Mouse (Mus musculus) left cerebral cortex, postnatal 25 days (tissue): ENCODE data around the gene Acvr1b. TPM values are rescaled to one million over a fixed set of nuclear protein-coding genes. Genes with fewer than 3 reads are reported as not detected.
A peak's percentile ranks its signal among the peaks of the same experiment; 100 is the strongest.

Source experiments
- DNase-seq, 2 experiments: peaks; one replicate each; pipeline ENCODE4 v3.0.0; 2022; ENCODE audit warnings: low spot score in 2 of 2, mixed read lengths in 1 of 2
- intact Hi-C: fragments of 180-260 bp; cut with DNase I; formaldehyde crosslinking; loops from one replicate; pipeline ENCODE4 v1.15.1; 2025
- total RNA-seq, 2 experiments: library from RNA; stranded (reverse); gene quantifications; 2 replicates each; pipeline ENCODE4 v1.2.3; 2021

Gene Acvr1b
- total RNA-seq, 2 experiments from 2014 or later: 109 to 112 TPM

DNA sequence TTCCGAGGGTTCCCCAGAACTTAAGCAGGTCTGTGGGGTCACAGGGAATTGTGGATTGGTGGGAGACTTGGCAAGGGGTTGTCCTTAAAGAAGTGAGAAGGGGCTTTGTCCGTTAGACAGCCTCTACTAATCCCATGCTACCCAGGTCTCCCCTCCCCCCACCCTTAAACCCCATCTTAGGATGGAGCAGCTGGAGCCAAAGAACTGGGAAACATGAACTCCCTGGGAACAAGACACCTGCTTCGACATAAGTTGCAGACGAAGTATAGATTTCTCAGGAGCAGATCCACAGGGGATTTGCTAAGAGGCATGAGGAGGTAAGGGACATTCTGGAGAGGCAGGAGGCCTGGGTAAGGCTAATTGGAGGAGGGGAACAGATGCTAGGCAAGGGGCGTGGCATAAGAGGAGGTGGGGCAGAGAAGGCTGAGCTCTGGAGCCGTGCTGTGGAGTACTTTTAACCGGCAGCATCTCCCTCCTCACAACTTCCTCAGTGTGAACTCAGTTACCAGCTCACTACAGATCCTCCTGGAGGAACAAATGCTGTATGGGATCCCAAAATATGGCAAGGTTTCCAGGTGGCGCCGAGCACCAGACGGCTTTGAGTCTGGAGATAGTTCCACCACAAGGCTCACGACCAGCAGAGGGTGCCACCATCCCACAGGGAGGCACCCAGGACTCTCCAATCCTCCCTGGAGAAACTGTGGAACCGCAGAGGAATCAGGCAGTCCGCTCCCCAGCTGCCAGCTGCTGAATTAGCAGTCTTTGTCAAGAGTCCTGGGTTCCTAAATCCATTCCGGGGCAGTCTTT lies 47.6 kb downstream of the Acvr1b start:
- peak; percentile 89 to 96 for DNase-seq
- intact Hi-C loops: loop anchor here (1.0 to 10.0 kb wide), 4 partner anchors 19 to 853 kb away; partner anchors contain the start of gene Eif4b

DNA sequence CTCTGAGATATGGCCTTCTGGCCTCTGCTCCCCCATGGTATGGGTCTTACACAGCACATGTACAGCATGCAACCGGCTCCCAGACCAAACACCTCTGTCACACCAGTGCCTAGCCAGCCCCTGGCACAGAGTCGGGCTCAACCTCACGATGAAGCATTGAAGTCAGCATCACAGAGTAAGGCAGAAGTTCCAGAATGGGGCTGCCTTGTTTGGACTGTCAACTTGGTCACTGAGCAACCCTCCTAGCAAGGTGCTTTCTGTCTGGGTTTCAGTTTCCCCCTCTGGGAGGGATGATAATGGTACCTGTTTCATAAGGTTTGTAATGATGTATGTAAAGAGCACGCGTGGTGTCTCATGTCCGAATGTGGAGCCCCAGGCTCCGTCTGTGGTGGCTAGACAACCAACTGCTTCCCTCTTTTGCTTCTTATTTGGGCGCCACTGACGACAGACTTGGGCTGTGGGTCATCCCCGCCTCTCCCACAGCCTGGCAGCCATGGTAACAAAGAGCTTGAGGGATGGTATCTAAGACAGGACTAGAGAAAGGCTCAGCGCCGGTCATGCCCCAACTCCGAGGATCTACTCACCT lies 49.1 kb downstream of the Acvr1b start:
- intact Hi-C loops: loop anchor here (5.0 to 10.0 kb wide), 2 partner anchors 89 to 852 kb away; partner anchors contain the start of gene Eif4b
- peak; percentile 46 to 80 for DNase-seq

DNA sequence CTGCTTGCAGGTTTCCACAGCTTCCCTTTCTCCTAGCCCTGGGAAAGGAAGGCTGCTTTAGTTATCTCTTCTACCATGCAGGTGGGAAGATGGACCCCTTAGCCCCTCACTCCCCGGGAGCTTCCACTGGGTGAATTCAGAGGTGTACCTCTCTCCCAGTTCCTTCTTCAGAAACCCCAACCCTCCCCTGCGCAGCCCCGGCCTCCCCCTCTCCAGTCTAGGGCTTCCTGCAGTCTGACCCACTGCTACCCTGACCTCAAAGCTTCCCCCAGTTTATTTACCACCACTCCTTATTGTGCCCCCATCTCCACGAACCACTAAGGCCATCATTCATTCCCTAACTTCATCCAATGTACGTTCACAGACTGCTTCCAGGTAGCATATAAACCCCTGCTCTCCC lies 49.7 kb downstream of the Acvr1b start:
- intact Hi-C loops: loop anchor here (5.0 to 10.0 kb wide), 2 partner anchors 89 to 851 kb away; partner anchors contain the start of gene Eif4b
- DNase-seq: no peak

DNA sequence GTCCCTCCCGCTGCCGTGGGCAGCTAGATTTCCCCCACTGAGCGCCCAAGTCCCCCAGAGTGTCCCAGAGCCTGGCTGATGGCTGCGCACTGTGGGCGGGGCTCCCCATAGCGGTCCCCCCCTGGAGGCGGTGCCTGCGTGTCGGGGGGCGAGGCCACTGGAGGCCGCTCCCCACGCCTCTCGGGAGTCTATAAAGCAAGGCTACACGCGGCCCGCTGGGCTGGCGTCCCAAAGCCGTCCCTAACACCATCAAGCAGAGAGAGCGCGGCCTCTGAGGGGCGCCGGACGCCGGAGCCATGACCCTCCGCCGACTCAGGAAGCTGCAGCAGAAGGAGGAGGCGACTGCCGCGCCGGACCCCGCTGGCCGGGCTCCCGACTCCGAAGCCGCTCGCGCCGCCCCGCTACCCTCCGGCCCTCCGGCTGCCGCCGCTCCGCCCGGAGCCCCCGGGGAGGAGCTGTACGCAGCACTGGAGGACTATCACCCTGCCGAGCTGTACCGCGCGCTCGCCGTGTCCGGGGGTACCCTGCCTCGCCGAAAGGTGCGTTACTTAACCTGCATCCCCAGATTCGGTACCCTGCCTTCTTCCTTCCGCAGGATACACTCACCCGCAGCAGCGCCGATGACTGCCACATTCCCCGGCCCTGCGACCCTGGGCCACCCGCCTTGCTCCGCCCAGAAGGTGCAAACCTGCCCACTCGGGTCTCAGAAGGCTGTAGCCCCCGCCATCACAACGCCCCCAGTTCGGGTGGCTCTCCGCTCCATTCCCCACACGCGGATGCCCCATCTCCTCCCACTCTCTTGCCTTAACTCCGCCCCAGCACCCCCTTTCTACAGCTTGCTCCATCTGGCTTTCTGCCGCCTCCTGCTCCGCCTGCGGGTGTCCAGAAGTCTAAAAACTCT lies 50.4 kb downstream of the Acvr1b start, which contains the start of gene Grasp:
Gene Grasp, plus strand, starts transcription at position 183 of the 901 bp plus-strand sequence.
- intact Hi-C loops: loop anchor here (1.0 to 10.0 kb wide), 4 partner anchors 11 to 851 kb away; partner anchors contain the start of gene Eif4b
- DNase-seq: peak; percentile 88 to 94

DNA sequence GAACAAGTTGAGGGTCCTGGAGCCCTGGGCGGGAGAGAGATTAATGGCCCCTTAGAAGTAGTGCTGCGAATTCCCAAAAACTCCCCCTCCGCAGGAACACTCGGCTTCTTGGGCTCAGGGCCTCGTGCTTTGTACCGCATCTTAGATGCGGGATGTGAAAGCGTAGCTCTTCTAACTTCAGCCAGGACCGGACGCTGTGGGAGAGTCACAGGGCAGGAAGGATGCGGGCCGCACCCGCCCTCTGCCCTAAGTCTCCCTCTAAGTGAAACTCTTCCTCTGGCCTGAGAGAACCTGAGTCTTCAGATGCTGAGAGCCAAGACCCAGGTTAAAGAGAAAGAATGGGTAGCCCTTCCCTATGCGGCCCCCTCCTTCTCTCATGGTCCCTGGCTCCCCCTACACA lies 51.1 kb downstream of the Acvr1b start:
- intact Hi-C loops: loop anchor here (1.0 to 10.0 kb wide), 4 partner anchors 10 to 850 kb away; partner anchors contain the start of gene Eif4b
- DNase-seq: no peak

DNA sequence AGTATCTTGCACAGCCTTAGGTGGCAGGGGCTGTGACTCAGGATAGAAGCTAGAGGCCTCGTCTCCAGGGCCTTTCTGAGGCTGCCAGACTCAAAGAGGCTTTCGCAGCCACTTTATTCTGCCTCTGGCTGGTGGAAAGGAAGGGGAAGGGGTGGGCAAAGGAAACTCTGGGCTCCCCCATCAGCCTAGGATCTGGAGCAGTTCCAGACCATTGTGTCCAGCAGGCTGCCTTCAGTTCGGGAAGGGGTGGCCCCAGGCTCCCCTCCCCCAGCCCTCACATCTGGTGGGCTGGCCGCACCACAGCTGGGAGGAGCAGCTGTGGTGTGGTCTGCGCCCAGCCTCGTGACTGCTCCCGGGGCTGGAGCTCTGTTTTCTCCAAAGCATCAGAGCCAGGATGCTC lies 54.1 kb downstream of the Acvr1b start:
- DNase-seq: no peak
- intact Hi-C loops: loop anchor here (10.0 kb wide), 1 partner anchor 847 kb away; the partner anchor contains the start of gene Eif4b

DNA sequence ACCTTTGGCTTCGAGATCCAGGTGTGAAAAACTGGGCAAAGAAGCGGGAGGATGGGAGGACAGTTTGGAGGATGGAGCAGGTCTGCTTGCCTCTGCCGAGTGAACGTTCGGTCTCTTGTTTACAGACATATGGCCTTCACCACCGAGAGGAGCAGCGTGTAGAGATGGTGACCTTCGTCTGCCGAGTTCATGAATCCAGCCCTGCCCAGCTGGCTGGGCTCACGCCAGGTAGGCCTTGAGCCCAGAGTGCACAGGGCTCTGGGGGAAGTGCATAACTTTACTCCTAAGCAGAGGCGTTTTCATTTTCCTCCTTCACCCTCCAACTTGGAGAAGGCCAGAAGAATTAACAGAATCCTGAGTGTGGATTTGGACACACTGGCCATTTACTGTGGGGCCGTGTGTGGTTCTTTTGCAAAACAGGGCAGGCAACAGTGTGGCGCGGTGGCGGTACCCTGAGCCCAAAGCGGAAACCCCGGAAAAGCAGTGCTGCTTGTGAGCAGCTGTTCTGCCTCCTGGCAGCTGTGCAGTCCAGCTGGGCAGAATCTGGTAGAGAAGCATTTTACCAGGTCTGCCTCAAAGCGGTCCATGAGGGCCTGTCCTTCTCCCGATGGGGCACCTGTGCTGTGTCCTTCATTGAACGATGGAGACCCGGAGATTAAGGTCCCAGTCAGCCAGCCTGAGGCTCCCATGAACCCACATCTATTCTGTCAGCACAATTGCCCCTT lies 55.2 kb downstream of the Acvr1b start:
- no peak for DNase-seq
- intact Hi-C loops: loop anchor here (10.0 kb wide), 1 partner anchor 846 kb away; the partner anchor contains the start of gene Eif4b

DNA sequence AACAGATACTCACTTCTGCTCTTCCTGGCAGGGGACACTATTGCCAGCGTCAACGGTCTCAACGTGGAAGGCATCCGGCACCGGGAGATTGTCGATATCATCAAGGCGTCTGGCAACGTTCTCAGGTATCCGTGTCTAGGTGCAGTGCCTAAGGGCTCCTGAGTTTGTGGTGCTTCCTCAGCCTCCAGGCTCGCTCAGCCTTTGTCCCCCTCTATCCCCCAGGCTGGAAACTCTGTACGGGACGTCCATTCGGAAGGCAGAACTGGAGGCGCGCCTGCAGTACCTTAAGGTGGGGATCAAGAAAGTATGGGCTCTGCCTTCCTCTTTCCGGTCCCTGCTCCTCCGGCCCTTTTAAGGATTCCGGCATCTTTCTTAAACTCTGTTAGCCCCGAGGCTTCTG lies 56.6 kb downstream of the Acvr1b start:
- no peak for DNase-seq
- intact Hi-C loops: loop anchor here (10.0 kb wide), 1 partner anchor 754 kb away; no protein-coding TSS in a partner anchor

DNA sequence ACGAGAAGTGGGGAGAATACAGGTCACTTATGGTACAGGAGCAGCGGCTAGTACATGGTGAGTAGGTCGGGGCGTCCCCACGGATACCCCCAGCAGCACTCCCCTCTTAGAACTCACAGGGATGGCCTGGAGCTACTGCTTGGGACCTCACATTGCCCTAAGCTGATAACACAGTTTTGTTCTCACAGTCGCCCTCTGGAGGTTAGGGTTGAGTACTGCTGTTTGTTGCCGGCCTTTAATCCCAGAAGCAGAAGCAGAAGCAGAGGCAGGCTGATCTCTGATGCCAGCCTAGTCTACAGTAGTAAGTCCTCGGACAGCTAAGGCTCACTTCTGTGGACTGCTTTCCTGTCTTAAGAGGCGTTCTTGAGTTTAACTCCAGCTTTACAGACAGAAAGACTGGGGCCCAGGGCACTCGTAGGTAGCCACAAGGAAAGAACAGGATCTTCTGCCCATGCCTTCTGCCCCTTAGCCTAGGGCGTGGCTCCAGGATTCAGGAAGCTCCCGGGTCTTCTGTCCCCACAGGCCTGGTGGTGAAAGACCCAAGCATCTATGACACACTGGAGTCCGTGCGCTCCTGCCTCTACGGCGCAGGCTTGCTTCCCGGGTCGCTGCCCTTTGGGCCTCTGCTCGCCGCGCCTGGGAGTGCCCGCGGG lies 57.3 kb downstream of the Acvr1b start:
- intact Hi-C loops: loop anchor here (10.0 kb wide), 1 partner anchor 754 kb away; no protein-coding TSS in a partner anchor
- no peak for DNase-seq

DNA sequence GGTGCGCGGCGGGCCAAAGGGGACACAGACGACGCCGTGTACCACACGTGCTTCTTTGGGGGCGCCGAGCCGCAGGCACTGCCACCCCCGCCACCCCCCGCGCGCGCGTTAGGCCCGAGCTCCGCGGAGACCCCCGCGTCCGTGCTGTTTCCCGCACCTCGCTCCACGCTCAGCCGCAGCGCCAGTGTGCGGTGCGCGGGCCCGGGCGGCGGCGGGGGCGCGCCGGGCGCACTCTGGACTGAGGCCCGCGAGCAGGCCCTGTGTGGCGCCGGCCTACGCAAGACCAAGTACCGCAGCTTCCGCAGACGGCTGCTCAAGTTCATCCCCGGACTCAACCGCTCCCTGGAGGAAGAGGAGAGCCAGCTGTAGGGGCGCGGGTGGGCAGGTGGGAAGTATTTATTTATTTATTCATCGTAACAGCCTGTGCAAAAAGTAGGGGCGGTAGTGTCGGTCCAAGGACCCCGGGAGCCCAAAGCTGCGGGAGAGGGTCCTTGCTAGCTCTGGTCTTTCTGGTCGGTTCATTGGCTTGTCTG lies 57.8 kb downstream of the Acvr1b start:
- intact Hi-C loops: loop anchor here (10.0 kb wide), 1 partner anchor 753 kb away; no protein-coding TSS in a partner anchor
- no peak for DNase-seq

DNA sequence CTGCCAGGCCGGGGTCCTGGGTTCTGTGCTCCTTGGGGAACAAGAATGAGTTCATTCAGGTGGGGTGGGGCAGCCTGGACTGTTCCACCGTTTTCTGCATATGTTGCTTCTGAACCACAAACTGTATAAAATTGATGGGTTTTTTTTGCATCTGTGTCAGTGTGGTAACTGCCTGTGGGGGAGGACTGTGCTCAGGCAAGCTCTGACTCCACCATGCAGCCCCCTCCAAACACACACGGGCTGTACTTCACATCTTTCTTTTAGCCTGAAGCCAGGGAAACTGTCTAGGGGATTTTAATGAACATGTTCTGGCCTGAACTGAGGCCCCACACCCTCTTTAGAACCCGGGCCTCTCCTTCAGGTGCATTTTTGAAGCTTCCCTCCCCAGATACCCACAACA lies 58.7 kb downstream of the Acvr1b start:
- intact Hi-C loops: loop anchor here (10.0 kb wide), 1 partner anchor 752 kb away; no protein-coding TSS in a partner anchor
- peak; percentile 43 to 88 for DNase-seq

DNA sequence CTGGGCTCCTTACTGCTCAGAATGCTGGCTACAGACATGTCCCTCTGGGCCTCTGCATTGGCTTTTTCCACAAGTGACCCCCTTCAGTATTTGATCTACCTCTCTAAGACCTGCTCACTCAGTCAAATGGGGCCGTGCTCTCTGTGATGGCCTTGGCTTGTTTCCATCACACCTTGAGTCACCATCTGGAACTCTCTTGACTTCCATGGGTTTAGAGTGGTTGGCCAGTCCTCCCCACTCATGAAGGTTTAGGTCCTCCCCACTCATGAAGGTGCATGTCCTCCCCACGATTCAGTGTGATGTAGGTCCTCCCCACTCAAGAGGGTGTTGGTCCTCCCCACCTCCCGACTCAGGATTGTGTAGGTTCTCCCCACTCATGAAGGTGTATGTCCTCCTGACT lies 59.3 kb downstream of the Acvr1b start:
- intact Hi-C loops: loop anchor here (10.0 kb wide), 1 partner anchor 752 kb away; no protein-coding TSS in a partner anchor
- no peak for DNase-seq

DNA sequence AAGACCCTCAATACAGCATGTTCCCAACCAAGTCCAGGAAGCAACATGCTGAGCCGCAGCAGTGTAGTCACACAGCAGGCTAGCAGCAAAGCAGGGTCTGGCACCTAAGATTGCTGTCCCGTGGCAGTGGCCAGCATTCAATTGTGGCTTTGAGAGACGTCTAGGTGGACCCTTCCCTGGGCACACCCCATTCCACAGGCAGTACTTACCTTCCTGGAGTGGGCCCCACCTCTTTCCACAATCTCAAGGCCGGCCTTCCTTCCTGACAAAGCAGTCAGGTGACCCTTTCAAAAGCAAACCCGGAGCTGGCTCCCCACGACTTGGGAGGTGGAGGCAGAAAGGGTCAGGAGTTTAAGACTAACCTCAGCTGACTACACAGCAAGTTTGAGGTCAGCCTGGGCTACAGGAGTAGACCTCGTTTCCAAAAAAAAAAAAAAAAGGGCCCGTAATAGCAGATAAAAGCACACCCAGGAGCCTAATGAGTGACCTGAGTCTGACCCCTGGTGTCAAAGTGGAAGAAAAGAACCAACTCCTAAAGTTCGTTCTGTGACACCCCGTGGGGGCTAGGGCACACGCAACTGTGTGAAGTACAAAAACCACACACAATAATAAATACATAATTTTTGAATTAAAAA lies 59.9 kb downstream of the Acvr1b start:
- no peak for DNase-seq
- intact Hi-C loops: loop anchor here (10.0 kb wide), 1 partner anchor 751 kb away; no protein-coding TSS in a partner anchor

DNA sequence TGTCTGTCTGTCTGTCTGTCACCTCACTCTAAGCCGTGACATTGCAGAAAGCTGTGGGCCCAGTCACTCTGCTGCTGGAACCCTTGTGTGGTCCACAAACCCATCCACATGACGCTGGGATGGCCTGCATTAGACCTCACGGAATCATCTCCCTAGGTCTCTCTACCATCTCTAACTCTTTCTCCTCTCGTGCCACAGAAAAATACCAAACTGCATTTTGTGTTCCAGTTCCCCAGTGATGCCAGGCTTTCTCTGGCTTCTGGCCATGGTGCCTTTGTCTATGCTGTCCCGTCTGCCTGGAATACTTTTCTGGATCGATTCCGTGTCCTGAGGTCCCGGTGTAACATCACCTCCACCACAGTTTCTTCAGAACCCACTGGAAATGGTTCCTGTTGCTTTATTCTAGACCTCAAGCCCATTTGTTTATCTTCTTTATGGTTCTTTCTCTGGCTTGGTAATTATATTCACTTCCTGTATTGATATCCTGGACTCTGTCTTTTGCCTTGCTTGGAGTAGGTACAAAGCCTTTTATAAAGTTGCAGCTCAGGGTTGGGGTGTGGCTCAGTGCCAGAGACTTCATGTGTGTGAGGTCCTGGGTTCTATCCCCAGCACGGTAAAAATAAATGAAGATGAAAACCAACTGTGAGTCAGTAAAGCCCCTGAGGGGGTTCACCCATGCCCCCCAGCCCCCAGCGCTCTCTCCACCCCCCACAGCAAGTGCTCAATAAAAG lies 60.9 kb downstream of the Acvr1b start:
- intact Hi-C loops: loop anchor here (1.0 to 10.0 kb wide), 2 partner anchors 10 to 750 kb away; partner anchors contain the start of gene Grasp
- DNase-seq: no peak

DNA sequence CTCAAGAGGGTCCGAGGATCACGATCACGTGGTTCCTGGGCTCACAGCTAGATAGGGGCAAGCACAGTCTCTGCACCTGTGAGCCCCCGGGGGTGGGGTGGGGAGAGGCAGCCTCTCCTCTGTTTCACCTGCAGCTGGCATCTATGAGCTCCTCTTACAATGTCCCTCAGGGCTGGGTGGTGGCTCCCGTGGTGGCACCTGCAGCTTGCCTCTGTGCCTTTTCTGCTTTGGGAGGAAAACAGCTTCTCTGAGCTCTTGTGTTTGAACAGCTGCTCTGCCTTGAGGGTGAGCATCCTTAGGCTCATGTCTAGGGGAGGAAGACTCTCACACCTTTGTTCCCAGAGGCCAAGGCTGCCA lies 61.5 kb downstream of the Acvr1b start:
- intact Hi-C loops: loop anchor here (1.0 to 10.0 kb wide), 2 partner anchors 11 to 749 kb away; partner anchors contain the start of gene Grasp
- DNase-seq: no peak

DNA sequence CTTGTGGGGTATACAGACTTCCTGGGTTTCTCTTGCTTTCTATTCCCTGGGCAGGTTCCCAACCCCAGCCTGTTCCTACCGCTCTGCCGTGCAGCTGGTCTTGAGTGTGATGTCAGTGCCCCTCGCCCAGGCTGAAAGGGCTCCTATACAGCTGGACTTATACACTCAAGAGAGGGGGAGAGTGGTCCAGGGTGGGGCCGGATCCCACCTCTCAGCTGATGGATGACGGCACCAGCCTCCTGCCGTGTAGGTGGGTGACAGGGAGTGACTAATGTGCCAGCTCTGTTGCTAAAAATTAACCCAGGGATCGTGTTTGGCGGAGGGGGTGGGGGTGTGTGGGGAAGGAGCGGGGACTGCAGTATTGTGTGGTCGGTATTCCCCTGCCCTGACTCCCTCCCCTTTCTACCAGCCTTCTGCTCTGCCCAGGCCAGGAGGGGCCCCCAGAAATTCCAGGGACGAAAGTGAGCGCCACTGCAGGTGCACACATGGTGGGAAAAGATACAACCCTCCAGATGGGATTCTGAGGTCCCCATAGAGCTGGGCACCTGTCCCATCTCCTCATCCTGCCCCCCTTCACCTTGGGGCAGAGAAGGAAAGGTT lies 62.0 kb downstream of the Acvr1b start:
- intact Hi-C loops: loop anchor here (1.0 to 10.0 kb wide), 2 partner anchors 12 to 749 kb away; partner anchors contain the start of gene Grasp
- DNase-seq: peak; percentile 67 to 93
